Mouse (Mus musculus) lung, postnatal 0 days (tissue): ENCODE results near the gene Arrdc4.
A peak's percentile ranks its signal among the peaks of the same experiment; 100 is the strongest.

Experiments
- CTCF ChIP-seq: IDR thresholded peaks from 2 replicates; pipeline ENCODE4 v1.5.1; 2016; ENCODE audit warnings: antibody characterized with exemption, mild to moderate bottlenecking
- EP300 ChIP-seq: IDR thresholded peaks from 2 replicates; pipeline ENCODE4 v1.6.1; 2016; ENCODE audit warnings: antibody characterized with exemption, mild to moderate bottlenecking, control low read depth

DNA sequence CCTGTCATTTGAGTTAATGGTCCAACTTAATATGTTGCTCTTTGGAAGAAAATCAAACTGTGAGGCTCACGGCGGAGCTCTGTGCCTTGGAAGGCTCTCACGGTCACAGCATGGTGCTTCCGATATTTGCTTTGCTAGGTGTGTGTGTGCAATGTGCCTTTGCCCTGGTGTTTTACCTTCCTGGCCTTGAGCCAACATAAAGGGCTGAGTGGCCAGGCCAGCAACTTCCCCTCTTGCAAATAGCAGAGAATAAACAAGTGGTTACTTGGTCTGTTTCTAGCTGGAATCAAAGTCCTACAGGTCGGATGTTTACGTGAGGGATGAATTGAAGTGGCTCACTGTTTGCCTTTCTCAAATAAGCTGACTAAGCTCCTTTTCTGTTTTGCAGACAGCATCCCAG, 52.1 kb downstream of the Arrdc4 start:
- TF ChIP-seq CTCF (no peak), EP300 (peak; percentile 17; the same call in 1 of the 2 replicates)
